Mouse (Mus musculus) lung, postnatal 0 days (tissue): ENCODE data around the gene Zfr.

Experiments used
- CTCF ChIP-seq: IDR thresholded peaks from 2 replicates; pipeline ENCODE4 v1.5.1; 2016; ENCODE audit warnings: antibody characterized with exemption, mild to moderate bottlenecking
- EP300 ChIP-seq: IDR thresholded peaks from 2 replicates; pipeline ENCODE4 v1.6.1; 2016; ENCODE audit warnings: antibody characterized with exemption, mild to moderate bottlenecking, control low read depth

- no peak for TF ChIP-seq CTCF
- no peak for TF ChIP-seq EP300
Observed at GRCm38 (mm10) chr15:12197361-12197760, 79.7 kb downstream of the Zfr start.
